Mouse (Mus musculus) layer of hippocampus, postnatal 14 days (tissue): ENCODE measurements around the gene Gas2l2. TPM values are rescaled to one million over a fixed set of nuclear protein-coding genes. Genes with fewer than 3 reads are reported as not detected.

ENCODE experiments used
- DNase-seq, 2 experiments: peaks; one replicate each; pipeline ENCODE4 v3.0.0; 2021 to 2022; ENCODE audit warnings: low spot score in 2 of 2, mixed read lengths in 1 of 2
- long read RNA-seq, 2 experiments: library from polyadenylated mRNA; stranded (forward); transcript quantifications; one replicate each; pipeline ENCODE4 v2.0.0; 2021
- total RNA-seq, 2 experiments: library from RNA; stranded (reverse); gene quantifications; 2 replicates each; pipeline ENCODE4 v1.2.3; 2021

Gas2l2 gene
- 1 to 10 TPM in 1 of 2 experiments, under 1 TPM in 1; 0.29 to 1.0 TPM for total RNA-seq
- long read RNA-seq, experiment 1, partial matches to known transcripts: 0 of 1 reads
- long read RNA-seq, experiment 1, other reads (novel, unspliced or antisense): 0 of 1 reads
- long read RNA-seq, experiment 2, partial matches to known transcripts: 0 of 1 reads
- long read RNA-seq, experiment 2, other reads (novel, unspliced or antisense): 0 of 1 reads

DNA sequence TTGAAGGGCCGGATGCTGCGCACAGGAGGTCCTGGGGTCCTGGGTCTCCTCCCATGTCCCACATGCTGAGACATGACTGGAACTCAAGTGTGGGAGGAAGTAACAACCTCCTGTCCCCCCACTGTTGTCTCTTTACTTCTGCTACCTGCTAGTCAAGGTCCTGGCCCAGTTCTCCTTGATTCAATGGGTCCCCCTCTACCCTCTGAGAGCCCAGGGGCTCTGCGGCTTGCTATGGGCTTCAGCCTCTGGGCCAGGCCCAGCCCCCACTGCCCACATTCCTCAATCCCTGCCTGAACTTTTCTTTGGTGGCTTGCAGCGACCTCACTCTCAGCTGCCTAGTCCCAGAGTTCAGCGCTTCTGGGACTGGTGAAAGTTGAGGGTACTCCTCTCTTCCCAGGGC, at the start of gene Gas2l2:
Gas2l2 (minus strand) TSS at position 101 of the 400 bp plus-strand sequence.
- no peak for DNase-seq

DNA sequence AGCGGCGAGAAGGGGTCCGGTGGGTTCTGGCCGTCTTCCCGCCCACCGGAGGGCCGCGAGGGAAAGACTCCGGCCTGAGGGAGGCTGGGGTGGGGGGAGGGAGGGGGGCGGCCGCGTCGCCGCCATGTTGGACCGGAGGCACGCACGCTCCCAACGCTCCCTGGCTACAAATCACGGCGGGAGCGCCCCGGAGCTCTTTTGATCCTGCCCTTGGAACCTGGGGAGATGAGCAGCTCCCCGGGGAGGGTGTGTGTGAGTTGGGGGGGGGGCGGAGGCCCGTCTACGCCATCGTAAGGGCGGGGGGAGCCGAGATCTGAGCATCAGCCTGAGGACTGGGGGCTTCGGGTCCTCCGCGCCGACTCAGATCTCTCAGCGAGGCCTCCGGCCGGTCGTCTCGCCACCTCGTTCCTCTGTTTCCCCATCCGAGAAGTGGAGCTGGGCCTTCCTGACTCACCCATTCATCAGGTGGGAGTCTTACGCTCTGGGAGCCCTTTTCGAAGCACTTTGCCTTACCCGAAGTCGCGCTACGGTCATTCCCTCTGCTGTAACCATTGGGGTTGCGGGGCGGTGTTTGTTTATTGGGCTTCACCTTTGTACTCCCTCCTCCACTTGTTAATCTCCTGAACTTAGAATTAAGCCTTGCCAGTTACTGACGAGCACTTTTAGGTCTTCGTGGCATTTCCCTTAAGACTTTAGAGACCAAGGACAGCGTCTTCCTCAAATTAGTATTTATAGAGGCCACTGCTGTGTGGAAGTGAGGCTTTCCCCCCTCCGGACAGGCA, 44.2 kb upstream of the Gas2l2 start:
- DNase-seq: no peak

DNA sequence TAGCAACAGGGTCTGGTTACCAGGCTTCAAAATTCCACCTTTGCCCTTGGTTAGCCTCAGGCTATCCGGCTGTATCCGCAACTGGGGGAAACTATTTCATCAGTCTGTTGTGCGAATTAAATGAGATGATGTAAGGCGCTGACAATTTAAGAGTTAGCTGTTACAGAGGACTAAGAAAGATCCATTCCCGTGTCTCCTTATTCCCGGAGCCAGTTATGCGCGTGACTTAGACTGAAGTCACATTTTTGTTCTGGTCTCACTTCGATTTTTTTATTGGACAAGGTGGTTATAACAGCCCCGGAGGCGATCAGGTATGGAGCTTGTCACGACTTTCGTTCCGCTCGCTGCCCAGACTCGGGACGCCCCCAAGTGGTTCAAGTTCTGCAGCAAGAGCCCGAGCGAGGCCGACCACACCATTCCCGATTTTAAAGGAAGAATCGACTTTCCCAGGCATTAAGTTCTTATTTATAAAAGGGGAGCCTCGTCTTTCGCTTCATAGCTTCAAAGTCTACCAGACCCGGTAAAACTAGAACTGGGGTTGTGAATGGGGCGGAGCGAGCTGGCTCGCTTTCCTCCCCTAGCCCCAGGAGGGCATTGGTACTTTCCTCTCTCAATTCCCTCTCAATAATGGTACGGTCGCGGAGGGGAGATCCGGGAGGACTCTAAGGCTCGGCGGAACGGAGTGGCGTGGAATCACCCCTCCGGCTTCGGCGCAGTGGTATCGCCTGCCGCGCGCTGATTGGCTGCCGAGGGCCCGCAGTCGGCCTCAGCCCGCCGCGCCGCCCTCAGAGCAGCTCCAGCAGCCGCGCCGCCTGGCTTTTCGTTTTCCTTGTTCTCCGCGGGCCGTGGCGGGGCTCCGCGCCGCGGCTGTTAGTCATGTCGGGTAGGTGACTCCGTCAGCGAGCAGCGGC, 43.3 kb upstream of the Gas2l2 start, which contains the start of gene Taf15:
Taf15 (plus strand) TSS at position 763 of the 911 bp plus-strand sequence.
- peak; percentile 99 for DNase-seq

DNA sequence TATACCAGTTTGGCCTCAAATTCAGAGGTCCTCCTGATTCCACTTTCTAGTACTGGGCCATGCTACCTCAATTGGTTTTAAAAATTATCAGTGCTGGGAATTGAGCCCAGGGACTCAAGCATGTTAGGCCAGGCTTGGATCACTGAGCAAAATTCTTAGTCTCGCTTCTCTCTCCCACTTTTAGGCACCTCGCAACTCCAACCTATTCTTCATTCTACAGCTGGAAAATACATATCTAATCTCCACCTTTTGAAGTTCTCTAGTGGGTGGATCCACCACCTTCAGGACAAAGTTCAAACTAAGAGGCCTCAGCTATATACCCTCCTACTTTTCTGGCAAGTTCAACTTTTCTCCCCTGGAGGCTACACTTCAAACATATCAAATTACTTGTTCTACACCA, 42.5 kb upstream of the Gas2l2 start:
- DNase-seq: no peak

DNA sequence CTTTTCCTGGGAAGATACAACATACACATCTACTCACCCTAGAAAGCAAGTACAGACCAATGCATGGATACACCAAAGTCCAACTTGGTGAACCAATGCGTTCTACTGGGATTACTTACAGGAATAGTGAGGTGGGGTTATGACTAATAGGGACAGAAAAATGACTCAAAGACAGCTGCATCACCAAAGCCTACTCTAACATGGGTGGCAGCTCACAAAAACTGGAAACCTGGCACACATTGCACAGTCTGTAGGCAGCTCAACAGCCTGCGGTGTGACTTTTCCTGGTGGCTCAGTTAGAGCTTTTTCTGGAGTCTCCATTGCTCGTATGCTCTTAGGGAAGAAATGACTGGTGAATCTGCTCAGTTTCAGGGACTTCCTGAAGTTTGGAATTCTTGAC, 39.5 kb upstream of the Gas2l2 start:
- no peak for DNase-seq

DNA sequence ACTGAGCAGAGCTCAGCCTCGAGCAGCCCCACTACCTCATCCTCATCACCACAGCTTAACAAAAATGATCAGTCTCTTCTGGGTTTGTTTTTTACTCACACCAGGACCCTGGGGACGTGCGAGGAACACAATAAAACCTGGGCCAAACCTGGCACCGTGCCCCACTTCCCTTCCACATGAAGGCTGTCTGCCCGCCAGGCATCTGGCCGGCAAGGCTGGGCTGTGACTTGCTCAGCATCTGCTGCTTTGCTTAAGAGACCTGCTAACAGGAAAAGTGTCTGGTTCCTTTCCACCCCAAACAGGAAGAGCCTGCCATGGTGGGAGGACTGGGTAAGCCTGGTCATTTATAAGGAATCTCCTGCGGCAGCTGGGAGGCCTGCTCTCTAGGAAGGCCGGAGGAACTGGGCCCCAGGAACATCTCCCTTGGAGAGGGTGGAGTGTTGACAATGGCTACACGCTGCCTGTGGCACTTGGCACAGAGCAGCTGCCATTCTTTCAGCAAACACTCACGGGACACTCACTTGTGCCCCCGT, 37.9 kb upstream of the Gas2l2 start:
- DNase-seq: peak in 1 of 2 experiments; percentile 49

DNA sequence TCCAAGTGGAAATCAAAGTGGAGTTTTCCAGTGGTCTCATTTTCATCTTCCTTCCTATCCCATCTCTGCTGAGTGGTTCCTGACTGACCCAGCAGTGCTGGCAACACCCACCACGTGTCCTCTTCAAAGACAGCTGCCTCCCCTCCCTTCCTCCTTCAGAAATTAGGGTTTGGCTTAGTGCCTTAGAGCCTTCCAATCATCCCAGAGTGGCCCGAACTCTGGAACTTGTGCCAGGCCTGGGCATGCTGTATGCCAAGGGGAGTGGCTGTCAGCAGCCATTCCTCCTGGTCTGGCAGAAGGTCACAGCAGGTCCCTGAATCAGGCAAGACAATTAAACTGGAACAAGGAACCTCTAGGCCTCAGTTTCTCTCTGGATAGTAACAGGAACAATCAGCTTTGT, 36.7 kb upstream of the Gas2l2 start:
- DNase-seq: peak in 1 of 2 experiments; percentile 37

DNA sequence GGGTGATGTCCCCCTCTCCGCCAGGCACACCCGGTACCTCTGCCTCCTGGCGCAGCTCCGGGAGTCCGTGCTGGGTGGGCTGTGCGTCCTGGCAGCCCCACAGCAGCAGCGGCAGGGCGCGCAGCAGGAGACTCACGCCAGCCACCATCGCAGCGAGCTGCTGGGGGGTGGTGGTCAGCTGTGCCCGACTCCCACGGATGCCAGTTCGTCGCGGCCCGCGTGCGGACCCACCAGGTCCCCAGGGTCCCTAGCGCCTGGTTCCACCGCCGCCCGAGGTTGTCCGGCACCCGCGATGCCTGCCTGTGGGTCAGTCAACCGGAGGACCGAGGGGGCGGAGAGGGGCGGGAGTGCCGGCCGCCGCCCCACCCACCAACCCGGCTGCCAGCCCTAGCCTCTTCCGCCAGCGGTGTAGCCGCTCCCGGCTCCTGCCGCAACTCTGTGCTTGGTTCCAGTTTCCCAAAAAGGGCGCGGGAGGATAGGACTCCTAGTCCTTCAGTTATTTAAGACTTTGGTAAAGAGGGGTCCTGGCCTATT, 33.5 kb upstream of the Gas2l2 start, which contains the start of gene Mmp28:
Mmp28 (minus strand) TSS at position 361 of the 534 bp plus-strand sequence.
- no peak for DNase-seq

DNA sequence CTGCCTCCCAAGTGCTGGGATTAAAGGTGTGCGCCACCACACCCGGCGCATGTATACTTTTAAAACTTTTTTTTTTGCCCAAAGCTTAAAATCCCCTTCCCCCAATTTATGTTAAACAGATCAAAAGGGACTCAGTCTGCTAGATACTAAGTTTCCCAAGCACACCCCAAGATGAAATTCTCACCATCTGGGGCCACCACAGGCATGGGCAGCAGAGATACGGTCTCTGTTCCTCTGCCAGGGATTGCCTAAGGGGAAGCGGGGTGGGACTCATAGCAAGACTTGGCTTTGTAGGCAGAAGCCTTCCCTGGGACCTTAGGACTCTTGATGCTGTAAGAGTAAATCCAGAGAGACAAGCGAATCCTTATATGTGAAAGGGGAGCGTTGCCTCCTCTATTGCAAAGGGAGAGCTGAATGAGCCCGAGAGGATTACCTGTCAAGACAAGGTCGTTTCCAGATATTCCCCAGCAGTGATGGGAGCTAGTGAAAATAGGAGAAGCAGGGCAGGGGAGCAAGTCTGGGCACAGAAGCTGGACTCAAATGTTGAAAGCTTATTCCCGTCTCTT, 32.3 kb upstream of the Gas2l2 start:
- no peak for DNase-seq

DNA sequence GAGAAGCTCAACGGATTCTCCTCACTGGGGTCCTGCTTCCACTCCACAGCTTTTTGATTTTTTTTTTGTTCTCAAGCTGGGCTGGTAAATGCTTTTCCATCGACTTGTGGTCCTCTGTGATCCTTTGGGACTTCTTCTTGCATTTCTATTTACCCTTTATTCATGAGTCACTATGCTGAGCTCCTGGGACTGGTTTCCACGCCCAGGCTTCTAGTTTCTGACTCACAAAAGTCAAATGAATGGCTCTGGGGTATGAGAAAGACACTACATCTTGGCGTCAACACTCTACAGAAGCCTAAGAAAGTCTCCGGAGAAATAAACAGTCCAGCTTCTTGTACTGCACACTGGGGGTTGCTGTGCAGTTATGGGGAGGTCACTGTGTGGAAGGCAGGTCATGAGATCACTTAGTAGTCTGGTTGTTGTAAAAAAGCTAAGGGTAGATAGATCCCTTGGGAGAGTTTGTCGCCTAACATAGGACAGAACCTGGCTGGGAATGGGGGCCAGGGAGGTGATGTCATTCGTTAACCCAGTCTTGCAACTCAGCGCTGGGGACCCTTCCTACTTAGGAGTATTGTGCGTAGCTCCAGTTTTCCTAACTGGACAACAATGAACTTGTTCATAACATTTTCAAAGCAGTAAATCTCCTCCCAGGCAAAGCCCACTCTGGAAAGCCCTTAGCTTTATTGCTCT, 28.8 kb upstream of the Gas2l2 start:
- DNase-seq: no peak

DNA sequence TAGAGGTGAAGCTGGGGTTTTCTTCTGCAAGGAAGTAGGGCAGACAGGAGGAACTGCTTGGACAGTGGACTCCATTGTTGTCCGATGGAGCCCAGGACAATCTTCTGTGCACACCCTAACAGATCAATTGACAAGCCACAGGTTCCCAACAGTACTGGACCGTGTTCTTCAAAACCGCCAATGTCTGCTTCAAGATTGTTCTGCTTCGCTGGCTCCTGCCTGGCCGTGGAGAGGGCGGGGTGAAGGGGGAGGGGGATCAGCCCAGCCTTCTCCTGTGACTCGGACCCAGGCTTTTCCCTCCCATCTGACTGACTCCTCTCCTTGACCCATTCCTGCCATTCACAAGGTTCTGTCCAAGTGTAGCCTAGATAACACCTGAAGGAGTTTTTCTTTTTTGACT, 28.0 kb upstream of the Gas2l2 start:
- DNase-seq: no peak

DNA sequence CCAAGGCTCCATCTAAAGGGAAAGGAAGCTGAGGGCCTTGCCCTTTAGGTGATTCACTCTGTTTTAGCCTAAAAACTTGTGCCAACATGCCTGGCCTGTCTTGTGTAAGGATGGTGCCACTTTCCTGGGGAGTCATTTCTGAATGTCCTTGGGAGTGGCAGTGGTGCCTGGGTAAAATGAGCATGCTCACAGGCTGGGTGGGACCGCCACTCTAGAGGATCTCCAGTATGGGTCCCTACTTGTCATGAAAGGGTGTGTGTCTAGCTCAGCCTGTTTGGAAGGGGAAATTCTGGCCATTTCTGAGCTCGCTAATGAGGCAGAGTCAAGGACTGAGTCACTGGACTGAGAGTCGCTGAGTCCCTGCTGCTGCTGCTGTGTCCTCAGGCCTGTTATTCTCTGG, 26.4 kb upstream of the Gas2l2 start:
- DNase-seq: no peak

DNA sequence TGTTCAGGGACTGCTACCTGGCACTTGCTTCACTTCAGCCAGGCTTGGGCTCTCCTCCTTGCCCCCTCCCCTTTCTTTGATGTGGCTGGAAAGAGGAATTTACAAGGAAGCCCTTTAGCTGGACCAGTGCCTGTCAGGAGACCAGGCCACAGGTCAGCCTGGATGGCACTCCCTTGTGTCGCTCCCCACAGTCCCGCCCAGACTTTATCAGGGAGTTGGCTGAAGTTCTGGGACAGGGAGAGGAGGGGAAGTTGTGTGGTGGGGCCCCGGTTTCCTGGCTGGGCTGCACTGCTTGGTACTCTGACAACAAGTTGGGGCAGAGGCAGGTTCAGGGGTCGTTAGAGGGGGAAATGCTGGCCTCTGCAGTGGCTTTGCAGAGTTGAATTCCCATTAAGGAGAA, 25.3 kb upstream of the Gas2l2 start:
- no peak for DNase-seq

DNA sequence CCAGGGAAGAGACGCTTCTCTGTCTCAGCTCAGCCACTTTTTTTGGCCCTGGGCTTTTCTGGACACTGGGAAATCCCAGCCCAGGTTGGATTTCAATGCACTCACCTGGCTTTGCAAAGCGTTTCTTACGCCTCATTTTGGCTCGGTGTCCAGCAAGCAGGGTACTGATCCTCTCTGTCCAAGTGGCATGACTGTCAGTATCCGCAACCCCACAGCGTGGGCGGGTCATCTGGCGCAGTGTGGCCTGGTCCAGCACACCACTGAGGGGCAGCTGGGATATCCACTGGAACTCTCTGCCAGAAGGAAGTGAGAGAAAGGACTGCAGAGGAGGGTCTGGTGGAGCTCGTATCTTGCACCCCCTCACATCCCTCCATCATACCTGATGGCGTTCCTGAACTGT, 22.0 kb upstream of the Gas2l2 start:
- DNase-seq: no peak

DNA sequence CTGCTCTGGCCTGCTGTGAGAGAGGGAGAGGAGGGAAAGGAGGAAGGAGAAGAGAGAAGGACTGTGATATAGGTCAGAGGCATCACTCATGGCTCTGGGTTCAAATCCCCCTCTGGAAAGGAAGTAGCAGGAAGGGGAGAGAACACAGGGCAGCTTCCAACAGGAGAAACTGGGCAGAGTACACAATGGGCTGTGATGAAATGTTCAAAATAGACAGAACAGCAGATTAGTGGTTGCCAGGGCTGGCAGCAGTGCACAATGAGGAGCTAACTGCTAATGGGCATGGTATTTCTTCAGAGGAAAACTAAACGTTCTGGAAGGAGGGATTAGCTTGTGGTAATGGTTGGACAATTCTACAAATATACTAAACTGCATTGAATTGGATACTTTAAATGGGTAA, 21.3 kb upstream of the Gas2l2 start:
- DNase-seq: no peak

DNA sequence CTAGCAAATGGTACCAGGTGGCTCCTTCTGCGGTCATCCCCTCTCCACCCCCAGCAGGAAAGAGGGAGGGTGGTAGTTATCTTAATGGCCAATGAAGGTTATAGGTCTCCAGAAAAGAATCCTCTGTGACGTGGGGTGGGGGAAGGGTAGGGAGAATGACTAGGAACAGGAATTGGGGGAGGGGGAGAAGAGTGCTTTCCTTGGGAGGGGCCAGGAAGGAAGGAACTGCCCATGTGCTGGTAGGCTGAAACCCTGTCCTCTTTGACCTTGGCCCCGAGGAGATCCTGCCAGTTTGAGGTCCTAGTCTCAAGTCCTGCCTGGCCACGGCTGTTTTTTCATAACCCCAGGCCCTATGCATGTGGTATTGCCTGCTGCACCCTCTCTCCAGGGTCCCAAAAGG, 20.0 kb upstream of the Gas2l2 start:
- DNase-seq: no peak

DNA sequence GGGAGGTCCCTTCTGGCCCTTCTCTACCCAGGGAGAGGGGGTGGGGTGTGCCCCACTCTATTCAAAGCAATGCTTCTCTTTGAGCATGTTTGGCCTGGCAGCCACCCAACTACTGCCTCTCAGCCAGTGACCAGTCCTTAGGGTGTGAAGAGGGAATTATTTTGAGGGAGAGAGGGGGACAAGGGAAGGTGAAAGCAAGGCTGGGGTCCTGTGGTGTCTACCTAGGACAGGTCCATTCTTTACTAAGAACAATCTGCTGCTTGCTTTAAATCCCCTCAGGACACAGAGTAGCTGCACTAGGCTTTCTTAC, 19.6 kb upstream of the Gas2l2 start:
- DNase-seq: no peak

DNA sequence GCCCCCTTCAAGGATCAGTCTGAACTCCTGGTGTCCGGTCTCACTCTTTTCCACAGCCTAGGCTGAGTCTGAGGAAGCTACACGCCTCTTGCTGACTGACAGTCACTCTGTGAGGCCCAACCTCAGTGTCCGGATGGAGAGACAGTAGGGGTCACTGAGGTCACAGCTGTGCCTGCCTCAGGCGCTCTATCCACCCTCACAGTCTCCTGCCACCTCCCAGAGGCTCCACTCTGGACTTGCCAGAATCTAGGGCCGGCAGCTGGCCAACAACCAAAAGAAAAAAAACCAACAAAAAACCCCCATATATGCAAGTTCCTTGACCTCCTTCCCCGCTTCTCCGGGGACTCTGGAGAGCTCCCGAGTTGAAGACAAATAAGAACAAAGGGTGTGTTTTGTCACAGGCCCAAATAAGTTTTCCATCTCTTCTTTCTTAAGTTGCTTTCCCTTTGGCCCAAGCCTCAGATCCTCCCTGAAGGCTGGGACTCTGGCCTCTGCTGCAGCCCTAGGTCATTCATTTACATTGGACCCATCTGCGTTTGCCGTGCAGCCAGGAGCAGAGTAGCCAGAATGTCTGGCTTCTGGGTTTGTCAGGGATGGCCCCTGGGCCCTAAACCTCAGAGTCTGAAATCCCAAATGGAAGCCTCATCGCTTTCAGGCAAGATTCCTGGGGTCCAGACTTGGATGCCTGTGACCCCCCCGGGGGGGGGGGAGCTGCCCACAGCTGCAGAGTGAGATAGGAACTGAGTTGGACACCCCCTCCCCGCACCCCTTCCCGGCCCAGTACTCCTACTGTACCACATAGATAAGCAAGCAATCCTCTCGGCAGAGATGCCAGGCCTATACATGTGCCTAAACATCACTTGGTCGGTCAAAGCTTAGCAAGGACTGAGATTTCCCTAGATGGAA, 19.0 kb upstream of the Gas2l2 start:
- no peak for DNase-seq

DNA sequence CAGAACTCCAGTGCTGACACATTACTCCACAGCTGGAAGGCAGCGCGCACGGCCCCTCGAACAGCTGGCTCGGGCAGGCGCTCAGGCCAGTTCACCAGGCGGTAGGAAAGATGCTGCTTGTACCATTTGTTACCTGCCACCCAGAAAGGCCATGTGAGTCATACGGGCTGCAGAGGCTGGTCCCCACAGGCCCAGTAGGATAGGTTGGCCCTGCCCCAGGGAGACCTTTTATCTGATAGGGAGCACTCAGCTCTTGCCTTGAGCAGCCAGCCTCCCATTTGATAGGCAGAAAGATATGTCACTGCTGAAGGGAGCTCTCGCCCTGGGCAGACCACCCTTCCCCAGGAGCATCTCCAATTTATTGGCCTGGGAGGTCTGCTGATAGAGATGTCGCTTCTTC, 18.4 kb upstream of the Gas2l2 start:
- DNase-seq: no peak
